Mouse (Mus musculus) v-Abl transformed pro-B cells (cell line): ENCODE results near the gene Ttc26.

Experiments
- in situ Hi-C, 2 experiments: fragments of 400-800 bp; cut with MboI; formaldehyde crosslinking; loops; one replicate each; pipeline ENCODE4 v1.15.1; 2025; ENCODE audit not compliant: unreplicated experiment in 2 of 2

Gene Ttc26

GRCm38 (mm10) chr6:38381129-38381771 lies at the start of gene Ttc26:
Gene Ttc26 (plus strand): TSS chr6:38381469.
- in situ Hi-C loops = loop anchor here in 1 of 2 experiments (25.0 kb wide), 1 partner anchor 506 kb away; the partner anchor contains the start of genes Hipk2 and Tbxas1

GRCm38 (mm10) chr6:38335264-38335663 lies 46.0 kb upstream of the Ttc26 start:
- in situ Hi-C loops = no loop called here

GRCm38 (mm10) chr6:38337166-38337705 lies 44.0 kb upstream of the Ttc26 start:
- in situ Hi-C loops = no loop called here

GRCm38 (mm10) chr6:38337951-38338350 lies 43.3 kb upstream of the Ttc26 start:
- in situ Hi-C loops = no loop called here

GRCm38 (mm10) chr6:38339078-38339477 lies 42.2 kb upstream of the Ttc26 start:
- in situ Hi-C loops = no loop called here

DNA sequence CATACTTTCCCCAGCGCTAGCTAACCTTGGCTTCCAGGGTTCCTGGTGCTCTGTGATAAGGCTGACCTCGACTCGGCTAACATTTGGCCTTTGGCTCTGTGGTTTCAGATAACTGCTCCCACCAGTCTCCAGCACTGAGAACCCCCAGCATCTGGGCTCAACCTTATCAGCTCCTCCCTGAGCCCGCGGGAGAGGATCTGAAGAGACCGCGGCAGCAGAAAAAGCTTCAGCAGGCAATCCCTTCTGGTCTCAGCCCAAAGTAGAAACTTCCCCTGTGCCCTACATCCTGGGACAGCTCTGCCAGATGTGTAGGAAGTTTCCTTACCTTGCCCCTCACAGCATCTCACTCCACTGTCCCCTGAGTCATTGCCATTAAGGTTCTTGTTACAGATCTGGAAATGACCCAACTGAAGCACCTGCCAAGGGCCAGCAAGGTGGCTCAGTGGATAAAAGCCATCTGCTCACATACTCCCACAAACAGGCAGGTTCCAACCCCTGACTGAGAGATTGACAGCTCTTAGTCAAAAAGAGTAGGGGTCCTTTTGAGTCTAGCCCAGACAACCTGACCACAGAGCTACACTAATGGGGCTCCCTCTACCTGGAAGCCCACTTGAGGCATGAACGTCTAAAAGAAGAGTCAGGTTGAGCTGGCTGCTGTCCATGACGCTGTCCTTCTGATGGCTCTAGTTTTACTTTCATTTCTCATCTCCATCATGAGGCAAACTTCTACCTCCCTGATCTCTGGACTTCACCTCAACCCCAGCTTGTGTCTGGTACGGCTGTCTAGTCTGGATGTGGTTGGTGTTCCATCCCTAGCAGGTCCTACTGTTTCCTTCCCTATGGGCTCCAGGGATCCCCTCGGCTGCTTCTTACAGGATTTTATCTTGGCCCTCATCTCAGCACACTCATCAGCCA lies 39.3 kb upstream of the Ttc26 start:
- in situ Hi-C loops = no loop called here

- in situ Hi-C loops = no loop called here
These were observed 38.6 kb upstream of the Ttc26 start for GRCm38 (mm10) chr6:38342666-38342992.

- in situ Hi-C loops = no loop called here
These were observed 37.7 kb upstream of the Ttc26 start for GRCm38 (mm10) chr6:38343581-38343980.

- in situ Hi-C loops = no loop called here
These were observed 37.1 kb upstream of the Ttc26 start for GRCm38 (mm10) chr6:38344006-38344670.

GRCm38 (mm10) chr6:38345796-38346195 lies 35.5 kb upstream of the Ttc26 start:
- in situ Hi-C loops = no loop called here

- in situ Hi-C loops = no loop called here
These were observed 33.4 kb upstream of the Ttc26 start for GRCm38 (mm10) chr6:38347875-38348274.

DNA sequence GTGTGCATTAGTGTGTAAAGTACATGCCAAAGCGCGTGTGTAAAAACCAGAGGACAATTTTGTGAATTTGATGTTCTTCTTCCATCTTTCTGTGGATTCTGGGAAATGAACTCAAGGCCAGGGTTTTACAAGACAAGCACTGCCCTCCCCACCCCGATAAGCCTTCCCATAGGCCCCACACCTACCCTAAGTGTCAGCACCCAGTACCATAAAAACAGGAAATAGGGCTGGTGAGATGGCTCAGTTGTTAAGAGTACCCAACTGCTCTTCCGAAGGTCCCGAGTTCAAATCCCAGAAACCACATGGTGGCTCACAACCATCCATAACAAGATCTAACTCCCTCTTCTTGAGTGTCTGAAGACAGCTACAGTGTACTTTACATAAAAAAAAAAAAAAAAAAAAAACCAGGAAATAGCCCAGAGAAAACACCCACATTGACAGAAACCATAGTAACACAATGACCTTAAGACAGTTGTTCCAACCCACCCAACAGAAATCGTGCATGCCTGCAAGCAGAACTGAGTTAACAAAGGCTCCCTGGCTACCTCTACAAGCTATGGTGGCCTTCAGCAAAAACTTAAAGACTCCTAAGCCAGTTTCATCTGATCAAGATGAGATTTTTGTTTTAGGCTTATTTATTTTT lies 32.3 kb upstream of the Ttc26 start:
- in situ Hi-C loops = no loop called here

DNA sequence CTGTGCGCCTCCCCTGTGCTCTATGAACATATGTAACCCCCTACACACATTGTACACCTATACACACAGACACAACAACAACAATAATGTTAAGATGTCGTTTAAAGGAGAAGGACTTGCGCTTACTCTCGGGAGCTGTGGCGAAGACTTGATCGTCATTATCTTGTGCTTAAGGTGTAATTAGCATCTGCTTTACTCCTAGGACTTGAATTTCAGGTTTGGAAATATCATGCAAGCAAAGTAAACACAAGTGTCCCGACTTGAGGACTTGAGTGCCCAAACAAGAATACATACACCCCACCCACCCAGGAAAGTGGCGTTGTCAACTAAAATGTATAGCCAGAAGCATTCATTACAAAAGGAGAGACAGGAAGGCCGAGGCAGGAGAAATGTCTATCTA lies 31.5 kb upstream of the Ttc26 start:
- in situ Hi-C loops = no loop called here

GRCm38 (mm10) chr6:38351930-38352329 lies 29.3 kb upstream of the Ttc26 start:
- in situ Hi-C loops = no loop called here

DNA sequence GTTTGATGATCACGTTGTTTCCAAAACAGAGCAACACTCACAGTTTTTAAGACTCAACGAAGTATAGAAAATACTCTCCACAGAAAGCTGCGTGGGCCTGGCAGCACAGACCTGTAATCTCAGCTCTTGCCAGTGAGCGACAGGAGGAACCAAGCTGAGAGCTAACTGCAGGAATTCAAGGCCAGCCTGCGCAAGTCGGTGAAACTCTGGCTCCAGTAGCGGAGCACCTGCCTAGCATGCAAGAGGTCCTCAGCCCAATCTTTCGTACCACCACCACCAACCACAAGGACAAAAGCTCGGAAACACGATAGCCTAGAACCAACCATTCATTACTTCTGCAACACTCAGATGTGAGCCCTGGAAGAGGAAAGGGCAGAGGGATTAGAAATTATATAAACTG lies 28.8 kb upstream of the Ttc26 start:
- in situ Hi-C loops = no loop called here

GRCm38 (mm10) chr6:38353181-38353580 lies 28.1 kb upstream of the Ttc26 start:
- in situ Hi-C loops = no loop called here

DNA sequence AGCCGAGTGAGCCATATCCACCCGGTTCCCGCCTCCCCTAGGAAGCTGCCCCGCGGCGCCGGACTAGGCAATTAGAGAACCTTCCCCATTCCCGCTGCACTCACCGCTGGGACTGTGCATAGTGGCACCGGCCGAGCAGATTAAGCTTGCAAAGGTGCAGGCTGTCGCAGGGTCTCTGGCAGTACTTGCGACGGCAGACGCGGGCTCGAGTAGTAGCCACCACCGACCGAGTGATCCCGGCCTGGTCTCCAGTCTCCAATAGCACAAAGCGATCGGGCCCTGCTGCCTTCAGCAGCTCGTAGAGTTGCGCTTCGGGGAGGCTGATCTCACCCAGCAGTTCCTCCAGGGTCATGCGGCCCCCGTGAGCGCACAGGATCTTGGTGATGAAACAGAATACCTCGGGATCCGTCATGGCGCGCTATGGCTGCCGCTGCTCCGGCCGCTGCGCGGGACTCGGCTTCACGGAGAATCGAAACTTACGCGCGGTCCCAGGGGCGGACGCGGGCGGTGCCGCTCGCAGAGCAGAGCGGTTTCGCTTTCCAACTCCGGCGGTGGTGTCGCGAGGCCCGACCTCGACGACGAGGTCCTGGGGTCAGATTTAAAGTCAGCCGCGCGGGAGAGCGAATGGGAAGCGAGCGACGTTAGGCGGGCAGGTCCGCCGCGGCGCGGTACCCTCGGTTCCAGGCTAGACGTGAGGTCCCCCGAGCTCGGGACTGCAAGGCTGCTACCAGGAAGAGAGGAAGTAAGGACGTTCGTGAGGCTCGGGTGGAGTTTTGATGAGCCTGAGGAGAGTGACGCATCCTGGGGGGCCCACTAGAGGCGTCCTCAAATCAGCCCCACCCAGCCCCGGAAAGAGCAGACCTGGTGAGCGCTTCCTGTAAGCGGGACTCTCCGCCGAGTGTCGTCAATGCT lies 27.2 kb upstream of the Ttc26 start, which contains the start of gene Zc3hav1:
TSS of gene Zc3hav1 (minus strand) at position 793 of the 912 bp plus-strand sequence.
- in situ Hi-C loops = no loop called here

GRCm38 (mm10) chr6:38354723-38355353 lies 26.4 kb upstream of the Ttc26 start:
- in situ Hi-C loops = no loop called here

DNA sequence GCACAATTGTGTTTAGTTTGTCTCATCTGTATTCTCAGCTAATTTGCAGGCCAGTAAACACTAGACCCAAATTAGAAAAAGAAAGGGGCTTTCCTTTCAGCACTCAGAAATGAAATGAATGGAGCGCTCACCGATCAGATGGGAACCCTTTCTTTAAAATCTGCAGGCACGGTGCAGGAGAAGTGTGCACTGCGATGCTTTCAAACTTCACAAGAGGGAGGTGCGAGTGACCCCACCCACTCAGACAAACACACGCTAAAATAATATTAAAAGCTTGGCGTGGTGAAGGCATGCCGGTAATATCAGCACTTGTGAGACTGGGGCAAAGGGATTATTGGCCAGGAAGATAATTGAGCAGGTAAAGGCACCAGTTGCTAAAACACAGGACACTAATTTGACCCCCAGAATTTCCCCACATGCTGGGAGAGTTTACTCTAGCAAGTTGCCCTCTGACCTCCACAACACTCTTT lies 25.9 kb upstream of the Ttc26 start:
- in situ Hi-C loops = no loop called here
